ENCODE assay signal across 14 mouse cellular contexts in the genomic region with DNA sequence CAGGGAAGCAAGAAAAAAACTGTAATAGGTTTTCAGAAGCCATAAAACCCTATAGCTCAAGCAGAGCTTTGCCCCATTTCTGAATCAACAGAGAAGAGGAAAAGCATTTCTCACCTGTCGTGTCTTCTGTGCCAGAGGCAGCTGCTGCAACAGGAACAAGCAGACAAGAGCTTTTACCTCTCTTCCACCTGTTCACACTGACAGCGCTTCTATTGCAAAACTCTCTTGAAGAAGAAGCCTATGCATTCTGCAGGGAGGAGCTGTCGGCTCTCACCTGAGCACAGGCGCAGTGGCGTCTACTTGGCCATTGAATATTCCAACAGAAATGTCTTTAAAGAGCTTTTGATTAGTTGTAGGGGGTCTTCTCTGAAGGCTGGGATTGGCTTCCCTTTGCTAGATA. TPM values are rescaled to one million over a fixed set of nuclear protein-coding genes. Genes with fewer than 3 reads are reported as not detected.
"Had no signal": no experiment of that assay in that cellular context is flagged by ENCODE, and none has a peak within 500 bp of the region (broad histone marks: within the 10 kb centered on the region; RNA-seq: fewer than 3 reads in every experiment).

No protein-coding gene starts in this region.

- H3K9me3 ChIP-seq: kidney, embryonic 15.5 days; limb, embryonic 12.5 days; limb, embryonic 15.5 days; lung, embryonic 15.5 days had no signal

- H3K27me3 ChIP-seq: kidney, embryonic 15.5 days; limb, embryonic 12.5 days; limb, embryonic 15.5 days; lung, embryonic 15.5 days had no signal

- H3K4me2 ChIP-seq: kidney, embryonic 15.5 days; limb, embryonic 12.5 days; limb, embryonic 15.5 days; lung, embryonic 15.5 days; midbrain, embryonic 11.5 days had no signal

- H3K4me1 ChIP-seq: kidney, embryonic 15.5 days; limb, embryonic 12.5 days; limb, embryonic 15.5 days; lung, embryonic 15.5 days had no signal

- H3K27ac ChIP-seq: kidney, embryonic 15.5 days; limb, embryonic 12.5 days; liver, embryonic 14.5 days; lung, embryonic 15.5 days had no signal

- H3K9ac ChIP-seq: kidney, embryonic 15.5 days; limb, embryonic 12.5 days; limb, embryonic 15.5 days; liver, embryonic 14.5 days; lung, embryonic 15.5 days had no signal

- H3K36me3 ChIP-seq: kidney, embryonic 15.5 days; limb, embryonic 12.5 days; limb, embryonic 15.5 days; lung, embryonic 15.5 days had no signal

- DNase-seq: kidney, adult 11 months; midbrain, embryonic 14.5 days; thymus, adult 18-20 months; thymus, postnatal 36 days had no signal

- H3K4me3 ChIP-seq: kidney, embryonic 15.5 days; limb, embryonic 12.5 days; limb, embryonic 15.5 days; lung, embryonic 15.5 days had no signal

RNA-seq across cellular contexts. Expression of a gene that starts 0.3 kb away (rescaled TPM):
- total RNA-seq: megakaryocyte progenitor cell, adult 5-6 weeks; megakaryocyte-erythroid progenitor cell, adult 5-6 weeks had no signal
- polyA plus RNA-seq: midbrain, embryonic 11.5 days; neural tube, embryonic 11.5 days; spleen, adult 2 months had no signal

RNA-seq across cellular contexts. Expression of a gene that starts 48.9 kb away (rescaled TPM):
- total RNA-seq: megakaryocyte progenitor cell, adult 5-6 weeks; megakaryocyte-erythroid progenitor cell, adult 5-6 weeks had no signal
